Mouse (Mus musculus): ENCODE measurements at regions not wholly inside any gene's neighbourhood (a gene's known extent, or its start where the extent isn't known, plus 50 kb on each side); places are given as distances from the start of the nearest gene placed in this dataset.

Small RNAs in the stretch of these regions (microRNA-seq; reads per million reads assigned to microRNA genes)
- 0 reads per million in 2 experiments for gene Gm44377
